Mouse (Mus musculus) spleen, adult 2 months (tissue): Measurements from ENCODE around the gene Bcr.

Source experiments
- CTCF ChIP-seq: fragments of 200-500 bp; IDR thresholded peaks from 2 replicates; pipeline ENCODE4 v1.5.1; 2011; ENCODE audit warnings: mild to moderate bottlenecking, inconsistent platforms; ENCODE audit not compliant: insufficient read depth, insufficient read length, insufficient replicate concordance; ENCODE audit errors: extremely low read depth
- POLR2A ChIP-seq: fragments of 200-500 bp; IDR thresholded peaks from 2 replicates; pipeline ENCODE4 v1.6.1; 2011; ENCODE audit warnings: low read depth, low read length, inconsistent platforms

- TF ChIP-seq CTCF, result no peak
- TF ChIP-seq POLR2A, result no peak
Observed at GRCm38 (mm10) chr10:75063301-75063965, 3.0 kb downstream of the Bcr start.
